Mouse (Mus musculus): Measurements from ENCODE around the gene Nmd3. TPM values are rescaled to one million over a fixed set of nuclear protein-coding genes. Genes with fewer than 3 reads are reported as not detected.

Gene Nmd3
- total RNA-seq, 2 experiments from 2014 or later = 49.0 to 49.1 TPM

GRCm38 (mm10) chr3:69757456-69757855 is 35.7 kb downstream of the Nmd3 start:
- DNase-seq (ENCODE audit: extremely low spot score in 1 of 2, low spot score in 2 of 2) = no peak
- intact Hi-C loops (cut with DNase I) = loop anchor here (2.0 kb wide), 2 partner anchors 141 to 151 kb away; no protein-coding TSS in a partner anchor

DNA sequence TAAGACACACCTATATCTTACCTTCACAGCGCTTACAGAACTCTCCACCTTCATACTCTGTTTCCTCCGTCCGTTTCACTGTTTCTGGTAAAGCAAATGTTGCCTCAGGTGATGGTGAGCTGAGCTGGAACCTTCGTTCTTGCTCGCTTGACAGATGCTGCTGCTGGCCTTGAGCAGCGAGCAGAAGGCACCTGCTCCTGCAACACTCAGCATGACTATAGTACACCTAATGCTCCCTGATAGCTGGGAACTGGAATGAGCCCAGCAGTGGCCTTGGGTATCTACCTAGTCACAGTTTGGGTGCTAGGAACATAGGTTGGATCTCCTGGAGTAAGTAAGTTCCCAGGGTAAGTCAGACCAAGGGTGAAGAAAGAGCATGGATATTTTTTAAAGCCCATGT is 38.3 kb downstream of the Nmd3 start:
- DNase-seq (ENCODE audit: extremely low spot score in 1 of 2, low spot score in 2 of 2) = no peak
- intact Hi-C loops (cut with DNase I) = no loop called here

- no peak for DNase-seq (ENCODE audit: extremely low spot score in 1 of 2, low spot score in 2 of 2)
- intact Hi-C loops (cut with DNase I) = no loop called here
These were observed 39.4 kb downstream of the Nmd3 start for GRCm38 (mm10) chr3:69761195-69761594.

GRCm38 (mm10) chr3:69762838-69763368 is 41.1 kb downstream of the Nmd3 start:
- DNase-seq (ENCODE audit: extremely low spot score in 1 of 2, low spot score in 2 of 2) = no peak
- intact Hi-C loops (cut with DNase I) = no loop called here

DNA sequence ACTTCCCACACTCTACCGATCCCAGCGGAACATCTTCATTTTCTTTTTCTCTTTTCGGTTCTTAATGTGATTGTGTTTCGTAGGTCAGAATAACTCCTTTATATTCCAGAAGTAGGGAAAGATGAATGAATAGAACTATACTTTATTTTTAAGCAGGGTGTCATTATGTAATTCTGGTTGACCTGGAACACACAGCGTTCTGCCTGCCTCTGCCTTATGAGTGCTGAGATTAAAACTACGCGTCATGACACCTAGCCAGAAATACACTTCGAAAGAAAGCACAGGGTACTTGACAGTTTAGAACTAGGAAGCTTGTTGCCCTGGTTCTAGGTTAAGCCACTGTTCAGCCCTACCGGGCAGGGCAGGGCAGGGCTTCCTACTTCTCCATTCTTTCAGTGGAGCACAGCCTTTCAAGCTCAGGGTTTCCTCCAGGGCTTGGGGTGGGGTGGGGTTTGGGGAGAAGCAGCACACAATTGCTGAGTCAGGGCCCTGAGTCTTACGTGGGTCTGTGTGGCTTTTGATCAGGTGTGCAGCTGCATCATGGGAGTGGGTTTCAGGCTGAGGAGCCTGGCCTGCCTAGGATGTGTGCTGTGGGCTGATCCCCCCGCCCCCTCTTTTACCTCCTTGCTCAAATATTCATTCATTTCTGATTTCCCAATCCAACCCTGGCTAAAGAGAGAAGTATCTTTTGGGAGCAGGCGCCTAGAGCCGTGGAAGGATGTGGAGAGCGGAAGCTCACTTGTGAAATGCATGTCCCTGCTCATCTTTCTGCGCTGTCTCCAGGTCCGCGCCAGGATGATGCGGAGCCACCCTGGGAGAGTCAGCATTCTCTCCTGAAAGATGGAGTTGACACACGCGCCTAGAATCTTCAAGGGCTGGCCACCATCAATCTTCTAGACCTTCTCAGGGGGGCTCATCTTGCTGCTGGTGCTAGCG is 42.1 kb downstream of the Nmd3 start:
- DNase-seq (ENCODE audit: extremely low spot score in 1 of 2, low spot score in 2 of 2) = no peak

DNA sequence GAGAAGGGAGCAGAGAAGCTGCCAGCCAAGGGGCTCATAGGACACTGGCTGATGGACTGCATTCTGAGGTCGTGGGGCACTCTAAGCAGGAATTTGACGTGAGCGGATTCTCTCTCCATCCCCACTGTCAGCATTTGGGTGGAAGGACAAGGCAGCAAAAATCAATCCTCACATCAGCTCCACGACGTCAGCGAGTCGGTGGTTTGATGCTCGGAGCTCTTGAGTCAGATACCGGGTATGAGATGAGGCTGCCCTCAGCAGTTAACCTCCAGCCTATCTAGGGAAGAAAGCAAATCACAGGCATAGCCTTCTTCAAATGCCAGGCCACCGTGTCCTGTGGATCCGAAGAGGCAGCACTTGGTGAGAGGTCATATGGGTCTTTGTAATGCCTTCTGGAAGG is 43.4 kb downstream of the Nmd3 start:
- no peak for DNase-seq (ENCODE audit: extremely low spot score in 1 of 2, low spot score in 2 of 2)
- intact Hi-C loops (cut with DNase I) = no loop called here

More for the DNA sequence above, 42.1 kb downstream of the Nmd3 start:
- intact Hi-C loops (cut with DNase I) = no loop called here

GRCm38 (mm10) chr3:69769150-69769549 is 47.4 kb downstream of the Nmd3 start:
- intact Hi-C loops (cut with DNase I) = no loop called here
- DNase-seq (ENCODE audit: extremely low spot score in 1 of 2, low spot score in 2 of 2) = no peak

- DNase-seq (ENCODE audit: extremely low spot score in 1 of 2, low spot score in 2 of 2) = no peak
- intact Hi-C loops (cut with DNase I) = no loop called here
These were observed 51.6 kb downstream of the Nmd3 start for GRCm38 (mm10) chr3:69773356-69773755.

- DNase-seq (ENCODE audit: extremely low spot score in 1 of 2, low spot score in 2 of 2) = no peak
These were observed 57.5 kb downstream of the Nmd3 start for GRCm38 (mm10) chr3:69779246-69779796.

GRCm38 (mm10) chr3:69792823-69793417 is 71.1 kb downstream of the Nmd3 start:
- intact Hi-C loops (cut with DNase I) = no loop called here
- no peak for DNase-seq (ENCODE audit: extremely low spot score in 1 of 2, low spot score in 2 of 2)

More at GRCm38 (mm10) chr3:69779246-69779796, 57.5 kb downstream of the Nmd3 start:
- intact Hi-C loops (cut with DNase I) = no loop called here

DNA sequence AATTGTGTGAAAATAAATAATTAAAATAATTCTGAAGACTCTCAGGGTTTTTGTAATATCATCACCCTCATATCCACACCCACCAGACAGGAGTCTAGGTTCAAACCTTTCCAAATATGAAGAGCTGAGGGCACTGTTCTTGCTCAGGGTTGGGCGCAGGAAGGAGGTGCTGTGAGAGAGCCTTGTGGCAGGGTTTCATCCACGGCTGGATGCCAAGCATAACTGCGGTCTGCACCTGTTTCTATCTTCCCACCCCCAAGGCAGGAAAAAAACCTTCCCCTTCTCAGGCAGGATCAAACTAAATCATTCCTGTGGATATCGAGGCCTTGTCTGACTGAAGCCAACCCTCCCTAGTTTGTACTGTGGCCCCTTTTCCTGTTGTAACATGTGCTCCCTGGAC is 75.7 kb downstream of the Nmd3 start:
- intact Hi-C loops (cut with DNase I) = no loop called here

DNA sequence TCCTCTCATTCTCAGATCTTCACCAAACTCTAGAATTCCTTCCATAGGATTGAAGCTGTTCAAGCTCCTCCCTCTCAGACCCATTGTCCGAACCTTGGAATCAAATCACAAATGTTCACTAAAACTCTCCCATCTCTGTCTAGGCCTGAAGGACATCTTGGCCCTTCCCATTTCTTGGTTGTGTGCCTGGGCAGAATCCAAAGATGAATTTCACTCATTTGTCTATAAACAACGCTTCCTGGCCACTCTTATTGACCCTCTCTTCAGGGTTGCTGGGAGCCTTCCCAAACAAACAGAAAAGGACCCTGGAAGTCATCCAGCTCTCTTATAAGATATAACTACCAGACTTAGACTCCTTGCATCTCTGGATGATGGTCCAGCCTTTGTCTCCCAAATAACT is 76.2 kb downstream of the Nmd3 start:
- intact Hi-C loops (cut with DNase I) = no loop called here
- no peak for DNase-seq (ENCODE audit: extremely low spot score in 1 of 2, low spot score in 2 of 2)

More for the DNA sequence above, 75.7 kb downstream of the Nmd3 start:
- no peak for DNase-seq (ENCODE audit: extremely low spot score in 1 of 2, low spot score in 2 of 2)

- intact Hi-C loops (cut with DNase I) = no loop called here
- no peak for DNase-seq (ENCODE audit: extremely low spot score in 1 of 2, low spot score in 2 of 2)
These were observed 77.3 kb downstream of the Nmd3 start for GRCm38 (mm10) chr3:69799096-69799495.

- intact Hi-C loops (cut with DNase I) = no loop called here
These were observed 79.1 kb downstream of the Nmd3 start for GRCm38 (mm10) chr3:69800829-69801384.

GRCm38 (mm10) chr3:69803137-69803536 is 81.4 kb downstream of the Nmd3 start:
- no peak for DNase-seq (ENCODE audit: extremely low spot score in 1 of 2, low spot score in 2 of 2)
- intact Hi-C loops (cut with DNase I) = no loop called here

More at GRCm38 (mm10) chr3:69800829-69801384, 79.1 kb downstream of the Nmd3 start:
- DNase-seq (ENCODE audit: extremely low spot score in 1 of 2, low spot score in 2 of 2) = no peak

All from left cerebral cortex, postnatal 10 days (tissue).